Mouse (Mus musculus): ENCODE measurements around the gene Cad. TPM values are rescaled to one million over a fixed set of nuclear protein-coding genes. Genes with fewer than 3 reads are reported as not detected.
"Not testable (repeated sequence)": the region's sequence is repeated elsewhere in the genome, so short reads cannot be mapped to it uniquely, and the experiment has no call there.

The Cad gene
- 10 to 100 TPM; 21.3 to 21.7 TPM for total RNA-seq (2021)
- long read RNA-seq, experiment 1, partial matches to known transcripts = 4 of 9 reads
- long read RNA-seq, experiment 1, other reads (novel, unspliced or antisense) = 5 of 9 reads
- long read RNA-seq, experiment 2, partial matches to known transcripts = 3 of 21 reads
- long read RNA-seq, experiment 2, other reads (novel, unspliced or antisense) = 18 of 21 reads

DNA sequence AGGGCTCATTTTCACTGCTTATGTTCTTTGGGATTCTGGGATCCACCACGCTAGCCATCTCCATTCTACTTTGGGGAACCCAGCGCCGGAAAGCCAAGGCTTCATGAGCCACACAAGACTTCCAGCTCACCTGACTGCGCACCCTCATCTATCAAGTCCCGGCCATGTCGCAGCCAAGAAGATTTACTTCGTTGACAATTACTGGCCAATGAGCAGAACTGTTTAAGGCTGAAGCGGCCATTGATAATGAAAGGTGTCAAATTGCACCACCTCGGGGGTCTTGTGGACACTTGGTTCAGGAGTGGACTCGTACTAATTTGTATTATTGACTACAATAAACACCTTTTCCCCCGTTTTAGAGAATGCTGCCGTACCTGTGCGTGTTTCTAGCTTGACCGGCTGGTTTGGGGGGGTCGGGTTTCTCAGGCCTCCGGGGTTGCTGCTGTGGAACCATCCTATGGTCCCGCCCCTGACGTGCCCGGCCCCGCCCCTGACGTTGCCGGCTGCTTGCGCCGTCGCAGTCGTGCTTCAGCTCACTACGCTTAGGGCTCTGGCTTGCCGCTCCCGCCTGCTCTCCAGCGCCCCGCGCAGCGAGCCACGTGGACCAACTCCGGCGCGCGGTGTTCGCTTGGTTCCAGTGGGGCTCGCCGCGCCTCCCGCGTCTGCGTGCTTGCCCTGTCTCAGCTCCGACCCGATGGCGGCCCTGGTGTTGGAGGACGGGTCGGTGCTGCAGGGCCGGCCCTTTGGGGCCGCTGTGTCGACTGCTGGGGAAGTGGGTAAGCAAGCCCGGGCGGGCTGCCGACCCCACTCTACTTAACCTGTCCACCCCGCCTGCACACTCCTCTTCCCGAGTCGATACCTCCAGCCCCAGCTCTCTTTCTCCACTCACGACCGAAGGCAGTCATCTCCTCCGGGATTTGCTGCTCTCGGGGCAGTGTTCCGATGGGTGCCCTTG, at the start of gene Cad:
TSS of gene Cad (plus strand) at position 520 of the 955 bp plus-strand sequence.
- intact Hi-C loops (cut with DNase I) = loop anchor here (5.0 kb wide), 1 partner anchor 53 kb away; the partner anchor contains the start of genes Dnajc5g and Slc30a3
- DNase-seq = peak; percentile 92 to 94

- no peak for DNase-seq
- intact Hi-C loops (cut with DNase I) = no loop called here
Measured at GRCm38 (mm10) chr5:31012737-31013136, 41.8 kb upstream of the Cad start.

GRCm38 (mm10) chr5:31015913-31016312, 38.7 kb upstream of the Cad start:
- no peak for DNase-seq
- intact Hi-C loops (cut with DNase I) = no loop called here

DNA sequence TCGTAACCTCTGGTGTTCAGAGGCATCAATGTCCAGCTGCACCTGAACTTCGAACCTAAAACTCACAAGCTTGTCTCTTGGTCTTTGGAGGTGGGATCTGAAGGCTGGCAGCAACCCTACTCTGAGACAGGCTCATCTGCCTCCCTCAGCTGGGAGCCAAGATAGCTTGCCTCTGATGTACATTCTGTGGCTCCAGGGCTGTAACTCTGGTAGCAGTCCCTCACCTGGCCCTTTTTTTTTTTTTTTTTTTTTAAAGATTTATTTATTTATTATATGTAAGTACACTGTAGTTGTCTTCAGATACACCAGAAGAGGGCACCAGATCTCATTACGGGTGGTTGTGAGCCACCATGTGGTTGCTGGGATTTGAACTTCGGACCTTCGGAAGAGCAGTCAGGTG, 32.8 kb upstream of the Cad start:
- intact Hi-C loops (cut with DNase I) = not testable (repeated sequence)

DNA sequence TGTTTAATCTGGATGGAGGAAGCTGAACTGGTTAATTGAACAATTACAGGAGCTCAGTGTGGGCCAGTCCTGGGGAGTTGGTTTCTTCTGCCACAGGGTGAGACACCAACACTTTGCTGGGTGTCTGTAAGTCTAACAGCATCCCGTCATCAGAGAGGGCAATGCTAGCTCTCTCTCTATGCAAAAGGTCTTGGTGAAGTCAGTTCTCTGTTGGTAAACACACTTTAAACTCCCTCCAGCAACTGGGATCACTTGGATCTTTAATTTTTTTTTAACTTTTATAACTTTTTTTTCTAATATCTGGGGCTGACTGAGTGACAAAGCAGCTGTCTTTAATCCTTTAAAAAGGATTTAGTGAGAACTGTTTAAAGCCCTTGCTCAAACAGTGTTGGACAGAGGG, 31.9 kb upstream of the Cad start:
- intact Hi-C loops (cut with DNase I) = no loop called here
- no peak for DNase-seq

More for the DNA sequence above, 32.8 kb upstream of the Cad start:
- DNase-seq = not testable (repeated sequence)

- intact Hi-C loops (cut with DNase I) = no loop called here
- no peak for DNase-seq
Measured at GRCm38 (mm10) chr5:31023254-31023653, 31.3 kb upstream of the Cad start.

DNA sequence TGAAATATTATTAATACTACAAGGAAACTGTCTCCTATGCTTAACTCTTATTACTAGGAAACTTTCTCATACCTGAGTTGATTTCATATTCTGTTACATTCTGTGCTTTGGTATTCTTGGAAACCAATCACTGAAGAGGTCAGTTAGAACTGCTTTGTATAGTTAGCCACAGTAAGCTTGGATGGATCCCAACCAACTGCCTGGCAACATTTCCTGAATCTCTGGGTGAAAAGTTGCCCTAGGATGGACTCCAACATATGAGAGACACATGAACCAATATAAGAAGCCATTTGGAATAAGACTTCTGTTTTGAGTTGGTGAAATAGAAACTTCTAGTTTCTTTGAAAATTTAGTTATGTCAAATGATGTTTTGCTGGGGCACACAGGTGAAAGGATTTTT, 29.9 kb upstream of the Cad start:
- intact Hi-C loops (cut with DNase I) = no loop called here
- no peak for DNase-seq

DNA sequence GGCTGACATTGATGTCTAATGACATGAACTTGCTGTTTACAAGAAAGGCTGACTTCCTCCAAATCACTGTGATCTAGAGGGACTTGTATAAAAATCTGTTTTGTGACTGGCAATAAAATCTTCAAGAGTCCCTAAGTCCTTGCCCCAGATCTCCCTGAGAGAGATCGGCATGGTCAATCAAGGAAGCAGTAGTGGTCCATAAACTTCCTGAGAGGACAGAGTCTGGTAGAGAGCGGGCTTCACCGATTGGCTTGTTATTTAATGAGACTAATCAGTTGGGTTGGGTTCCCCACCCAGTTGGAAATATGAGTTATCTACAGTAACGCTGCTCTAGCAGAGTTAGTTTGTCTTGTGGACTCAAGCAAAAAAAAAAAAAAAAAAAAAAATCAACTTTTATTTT, 23.7 kb upstream of the Cad start:
- no peak for DNase-seq
- intact Hi-C loops (cut with DNase I) = no loop called here

DNA sequence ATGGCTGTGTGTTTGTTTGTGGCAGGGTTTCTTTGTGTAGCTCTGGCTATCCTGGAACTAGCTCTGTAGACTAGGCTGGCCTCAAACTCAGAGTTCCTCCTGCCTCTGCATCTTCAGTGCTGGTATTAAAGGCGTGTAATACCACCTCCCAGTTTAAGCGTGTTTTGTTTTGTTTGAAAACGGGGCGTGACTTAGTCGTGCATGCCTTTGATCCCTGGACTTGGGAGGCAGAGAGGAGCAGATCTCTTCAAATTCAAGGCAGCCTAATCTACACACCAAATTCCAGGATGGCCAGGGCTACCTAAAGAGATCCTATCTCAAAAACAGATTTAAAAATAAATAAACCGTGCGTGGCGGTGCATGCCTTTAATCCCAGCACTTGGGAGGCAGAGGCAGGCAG, 23.1 kb upstream of the Cad start:
- DNase-seq = no peak
- intact Hi-C loops (cut with DNase I) = no loop called here

- no peak for DNase-seq
- intact Hi-C loops (cut with DNase I) = no loop called here
Measured at GRCm38 (mm10) chr5:31034669-31035068, 19.9 kb upstream of the Cad start.

DNA sequence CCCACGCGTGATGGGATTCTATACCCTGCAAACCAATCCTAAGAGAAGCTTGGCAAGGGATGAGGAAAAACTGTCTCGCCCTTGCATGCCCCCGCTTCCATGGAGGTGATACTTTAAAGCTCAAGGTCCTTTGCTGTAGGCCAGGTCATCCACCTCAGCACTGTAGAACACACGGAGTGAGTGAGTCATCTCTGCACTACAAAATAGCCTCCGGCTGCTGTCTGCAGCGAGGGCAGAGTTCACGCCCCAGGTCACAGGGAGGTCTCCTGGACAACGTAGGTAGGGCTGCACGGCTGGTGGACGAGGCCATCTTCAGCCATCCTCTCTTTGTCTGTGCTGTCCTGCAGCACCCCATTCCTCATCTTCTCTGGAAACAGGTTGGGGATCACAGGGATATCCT, 18.0 kb upstream of the Cad start:
- intact Hi-C loops (cut with DNase I); DNase-seq: not testable (repeated sequence)

DNA sequence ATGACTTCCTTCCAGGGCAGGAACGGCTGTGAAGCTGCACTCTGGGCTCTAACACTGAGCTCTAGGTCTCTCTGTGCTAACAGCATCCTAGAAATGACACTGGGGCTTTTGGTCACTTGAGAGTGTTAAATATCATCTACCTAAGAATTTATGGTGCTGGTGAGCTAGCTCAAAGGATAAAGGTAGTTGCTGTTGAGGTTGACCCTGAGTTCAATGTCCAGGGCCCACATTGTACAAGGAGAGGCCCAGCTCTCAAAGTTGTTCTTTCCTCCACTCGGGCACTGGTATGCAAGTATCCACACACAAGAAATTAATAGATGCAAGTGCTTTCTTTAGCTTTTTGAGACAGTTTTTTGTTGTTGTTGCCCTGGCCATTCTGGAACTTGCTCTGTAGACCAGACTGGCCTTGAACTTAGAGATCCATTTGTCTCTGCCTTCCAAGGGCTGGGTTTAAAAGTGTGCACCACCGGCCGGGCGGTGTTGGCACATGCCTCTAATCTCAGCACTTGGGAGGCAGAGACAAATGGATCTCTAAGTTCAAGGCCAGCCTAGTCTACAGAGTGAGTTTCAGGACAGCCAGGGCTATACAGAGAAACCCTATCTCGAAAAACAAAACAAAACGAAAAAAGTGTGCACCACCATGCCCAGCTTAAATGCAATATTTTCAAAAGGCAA, 16.3 kb upstream of the Cad start:
- DNase-seq = no peak
- intact Hi-C loops (cut with DNase I) = no loop called here

- intact Hi-C loops (cut with DNase I) = no loop called here
- no peak for DNase-seq
Measured at GRCm38 (mm10) chr5:31046416-31046815, 8.2 kb upstream of the Cad start.

DNA sequence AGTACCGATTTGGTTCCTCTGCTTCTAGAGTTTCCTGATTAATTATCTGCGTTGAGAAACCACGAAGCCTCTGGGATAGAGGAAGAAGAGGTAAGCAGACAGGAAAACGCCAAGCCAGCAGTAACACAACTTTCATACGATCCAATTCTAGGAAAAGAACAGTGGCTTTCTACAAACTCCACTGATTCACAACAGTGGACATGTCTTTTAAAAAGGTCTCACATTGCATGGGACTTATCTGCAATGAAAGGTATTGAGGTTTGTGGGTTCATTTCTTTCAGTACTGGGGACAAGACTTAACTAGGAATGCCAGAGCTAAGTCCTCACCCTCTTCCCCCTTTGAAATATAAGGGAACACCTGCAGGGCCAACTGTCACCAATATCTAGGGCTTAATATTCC, 7.5 kb upstream of the Cad start:
- DNase-seq = no peak
- intact Hi-C loops (cut with DNase I) = no loop called here

- intact Hi-C loops (cut with DNase I) = no loop called here
- DNase-seq = peak; percentile 99
Measured at GRCm38 (mm10) chr5:31047848-31048762, 6.5 kb upstream of the Cad start, which contains the start of gene Atraid. Gene Atraid, plus strand, starts transcription at chr5:31048312.

- no peak for DNase-seq
- intact Hi-C loops (cut with DNase I) = no loop called here
Measured at GRCm38 (mm10) chr5:31048763-31049641, 5.6 kb upstream of the Cad start, which contains the start of gene Slc5a6. Gene Slc5a6, minus strand, starts transcription at chr5:31048924.

DNA sequence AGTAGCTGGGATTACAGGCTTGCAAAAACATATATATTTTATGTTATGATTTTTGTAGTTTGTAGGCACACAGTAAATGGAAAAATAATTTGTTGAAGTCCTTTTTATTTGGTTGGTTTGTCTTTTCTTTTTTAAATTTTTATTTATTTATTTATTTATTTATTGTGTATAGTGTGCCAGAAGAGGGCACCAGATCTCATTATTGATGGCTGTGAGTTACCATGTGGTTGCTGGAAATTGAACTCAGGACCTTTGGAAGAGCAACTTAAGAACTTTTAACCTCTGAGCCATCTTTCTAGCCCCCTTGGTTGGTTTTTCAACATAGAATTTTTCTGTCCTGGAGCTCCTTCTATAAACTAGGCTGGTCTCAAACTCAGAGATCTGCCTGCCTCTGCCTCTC, 4.2 kb upstream of the Cad start:
- intact Hi-C loops (cut with DNase I) = no loop called here
- DNase-seq = no peak

- intact Hi-C loops (cut with DNase I); DNase-seq: not testable (repeated sequence)
Measured at GRCm38 (mm10) chr5:31053728-31054127, 852 bp upstream of the Cad start.
